In the genomic region with DNA sequence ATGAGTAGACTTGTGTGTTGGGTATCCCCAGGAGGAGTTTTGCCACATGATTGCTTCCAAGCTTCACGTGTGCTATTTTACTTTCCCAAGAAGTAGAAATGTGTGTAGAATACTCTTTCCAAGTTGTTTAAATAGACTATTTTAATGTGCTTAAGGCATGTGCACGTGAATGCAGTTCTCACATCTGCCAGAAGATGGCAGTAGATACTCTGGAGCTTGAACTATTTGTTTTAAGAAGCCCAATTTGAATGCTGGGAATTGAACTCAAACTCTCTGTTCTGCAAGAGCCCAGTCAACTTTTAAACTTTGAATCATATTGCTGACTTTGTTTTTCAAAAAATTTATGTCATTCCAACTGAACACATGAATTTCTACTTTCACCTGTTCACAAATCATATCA, we compare ENCODE assay signal across 9 mouse cellular contexts.
DNase-seq lines count a peak whose midpoint lies in the region; ATAC-seq and TF ChIP-seq lines count a peak whose summit lies in the region.
"Had no signal": no experiment of that assay in that cellular context is flagged by ENCODE, and none has a peak within 500 bp of the region (broad histone marks: within the 10 kb centered on the region; RNA-seq: fewer than 3 reads in every experiment).

No protein-coding gene starts in this region.

- H3K4me3 ChIP-seq in testis, adult 2 months (ENCODE audit: control insufficient read depth, low read depth, low read length), result no peak overlapping the region
- H3K4me3 ChIP-seq: heart, embryonic 15.5 days had no signal

- no peaks in the 10 kb centered on the region for H3K36me3 ChIP-seq in testis, adult 2 months (ENCODE audit: control insufficient read depth, insufficient read depth, low read length)
- H3K36me3 ChIP-seq: heart, embryonic 15.5 days had no signal

- no peak for TF ChIP-seq POLR2A in testis, adult 2 months (IDR thresholded peaks at IDR 0.05; ENCODE audit: control insufficient read depth, low read depth, low read length)

- TF ChIP-seq CTCF in testis, adult 2 months (IDR thresholded peaks at IDR 0.05; ENCODE audit: control insufficient read depth, insufficient read depth, insufficient replicate concordance, low read depth, low read length), result peak; percentile 20; the same call in 1 of the 2 replicates

- intact Hi-C loops in left cerebral cortex, postnatal 25 days (cut with DNase I), result no loop called here

- no peaks in the 10 kb centered on the region for H3K4me1 ChIP-seq in testis, adult 2 months (ENCODE audit: control insufficient read depth, insufficient read depth, low read length)
- H3K4me1 ChIP-seq: heart, embryonic 15.5 days had no signal

- DNase-seq in cerebellum, adult 18-20 months, result peak; percentile 15 to 38
- DNase-seq in left cerebral cortex, adult 18-20 months (ENCODE audit: low spot score in 2 of 2), result peak; percentile 22 to 51
- DNase-seq in left cerebral cortex, adult 8-10 months (ENCODE audit: low spot score in 2 of 2), result no peak
- DNase-seq in NIH3T3 (ENCODE audit: low read depth), result peak; percentile 78
- DNase-seq in embryo, embryonic 11 days, result peak; percentile 60
- DNase-seq in left cerebral cortex, postnatal 25 days (ENCODE audit: low spot score in 2 of 2), result peak; percentile 9 to 28

- H3K27me3 ChIP-seq in testis, adult 2 months (ENCODE audit: control insufficient read depth, insufficient read depth, low read length), result no peaks in the 10 kb centered on the region
- H3K27me3 ChIP-seq: heart, embryonic 15.5 days had no signal

- no peak for ATAC-seq in cerebellum, adult (ENCODE audit: insufficient number of reproducible peaks, low FRiP score, low TSS enrichment)

- no peak overlapping the region for H3K27ac ChIP-seq in testis, adult 2 months (ENCODE audit: control insufficient read depth, insufficient read depth, low read depth, low read length)
- H3K27ac ChIP-seq: heart, embryonic 15.5 days had no signal

Comparison
In these comparisons a context has a peak if more than half of its experiments do, and no peak if none do; other contexts are left out.
1. DNase-seq: peak in cerebellum, adult 18-20 months (2 of 2), left cerebral cortex, adult 18-20 months (2 of 2), NIH3T3 (single experiment), embryo, embryonic 11 days (single experiment) and left cerebral cortex, postnatal 25 days (2 of 2); none in left cerebral cortex, adult 8-10 months (0 of 2).